Mouse (Mus musculus): ENCODE results near the gene Nbl1.
A peak's percentile ranks its signal among the peaks of the same experiment; 100 is the strongest.

The Nbl1 gene

GRCm38 (mm10) chr4:139058029-139058428, 34.8 kb downstream of the Nbl1 start:
- DNase-seq: peak; percentile 53 to 70

- DNase-seq: peak; percentile 71 to 85
These were observed 35.5 kb downstream of the Nbl1 start for GRCm38 (mm10) chr4:139057291-139057690.

DNA sequence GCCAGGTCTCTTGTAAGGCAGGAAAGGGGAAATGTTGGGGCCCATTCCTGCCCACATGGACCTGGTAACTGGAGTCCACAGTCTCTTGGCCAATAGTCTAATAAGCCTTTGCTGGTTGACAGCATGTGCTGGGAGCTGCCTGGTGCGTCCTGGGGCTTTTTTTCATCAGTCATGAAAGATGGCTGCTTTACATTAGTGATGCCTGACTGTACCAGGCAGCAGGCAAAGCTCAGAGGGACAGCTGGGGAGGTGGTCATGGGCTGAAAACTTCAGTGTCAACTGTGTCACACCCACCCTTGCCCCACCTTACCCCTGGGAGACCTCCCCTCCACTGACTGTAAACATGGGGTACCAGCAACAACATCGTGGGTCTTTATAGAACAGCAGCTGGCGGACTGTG, 37.0 kb downstream of the Nbl1 start:
- DNase-seq: peak; percentile 51 to 57

GRCm38 (mm10) chr4:139055336-139055735, 37.5 kb downstream of the Nbl1 start:
- DNase-seq: peak; percentile 80 to 91

DNA sequence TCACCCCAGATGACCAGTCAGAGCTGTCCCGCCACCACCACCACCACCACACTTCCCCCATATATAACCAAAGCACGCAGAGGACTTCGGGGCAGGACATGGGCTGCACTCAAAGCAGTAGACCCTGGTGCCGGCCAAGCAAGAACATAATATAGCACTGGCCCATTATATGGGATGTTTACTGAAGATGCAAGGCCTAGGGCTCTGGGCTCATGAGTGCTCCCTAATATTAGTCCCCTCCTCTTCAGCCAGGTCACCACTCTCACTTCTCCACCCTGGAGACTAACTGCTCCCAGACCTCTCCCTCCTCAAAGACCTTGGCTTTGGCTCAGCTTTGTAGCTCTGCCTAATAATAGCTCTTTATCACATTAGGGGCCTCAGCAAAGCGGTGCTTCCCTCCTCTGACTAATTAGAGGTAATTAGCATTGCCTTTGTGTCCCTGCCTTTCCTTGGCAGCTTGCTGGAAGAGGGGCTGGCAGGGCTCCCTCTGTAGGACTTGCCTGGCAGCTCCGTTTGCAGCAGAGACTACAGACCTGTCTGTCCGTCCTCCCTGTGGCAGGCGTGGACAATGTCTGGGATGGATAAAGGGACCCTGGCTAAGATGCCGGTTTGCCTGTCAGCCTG, 38.4 kb downstream of the Nbl1 start:
- peak; percentile 83 to 87 for DNase-seq

GRCm38 (mm10) chr4:139053391-139053790, 39.4 kb downstream of the Nbl1 start:
- no peak for DNase-seq

DNA sequence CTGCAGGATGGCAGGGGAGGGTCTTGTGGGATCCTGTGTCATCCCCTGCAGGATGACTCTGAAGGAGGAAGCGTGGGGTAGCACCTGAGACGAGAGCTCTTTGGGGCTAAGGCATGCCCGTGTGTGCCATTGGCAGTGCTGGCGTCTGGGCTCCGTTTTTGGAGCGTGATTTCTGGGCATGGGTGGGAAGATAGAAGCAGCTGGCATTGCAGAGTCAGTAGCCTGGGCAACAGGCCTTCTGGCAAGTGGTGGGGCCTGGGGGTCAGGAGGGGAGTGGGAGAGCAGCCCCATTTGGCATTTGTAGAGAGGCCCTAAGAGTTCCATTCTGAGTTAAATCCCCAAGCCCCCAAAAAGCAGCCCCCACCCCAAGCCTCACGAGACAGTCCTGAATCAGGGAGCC, 40.0 kb downstream of the Nbl1 start:
- DNase-seq: peak; percentile 60 to 66

- DNase-seq: no peak
These were observed 44.3 kb downstream of the Nbl1 start for GRCm38 (mm10) chr4:139048518-139048917.

- DNase-seq: peak; percentile 57 to 62
These were observed 46.4 kb downstream of the Nbl1 start for GRCm38 (mm10) chr4:139046354-139046753.

GRCm38 (mm10) chr4:139044566-139044965, 48.2 kb downstream of the Nbl1 start:
- DNase-seq: no peak

DNA sequence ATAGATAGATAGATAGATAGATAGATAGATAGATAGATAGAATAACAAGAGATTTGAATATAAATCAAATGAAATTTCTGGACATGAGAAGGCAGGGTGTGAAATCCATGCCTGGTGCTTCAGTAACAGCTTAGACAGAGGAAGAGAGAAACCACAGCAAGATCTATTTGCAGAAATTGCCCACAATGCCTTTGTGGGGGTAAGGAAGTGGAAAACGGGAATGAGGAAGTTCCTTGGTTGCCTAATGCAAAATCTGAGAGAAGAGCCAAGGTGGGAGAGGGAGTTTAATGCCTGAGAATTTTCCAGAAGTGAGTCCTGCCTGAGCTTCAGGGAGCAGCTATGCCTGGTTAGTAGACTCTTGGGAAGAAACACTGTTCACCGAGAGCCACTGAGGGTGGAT, 49.2 kb downstream of the Nbl1 start:
- DNase-seq: no peak

DNA sequence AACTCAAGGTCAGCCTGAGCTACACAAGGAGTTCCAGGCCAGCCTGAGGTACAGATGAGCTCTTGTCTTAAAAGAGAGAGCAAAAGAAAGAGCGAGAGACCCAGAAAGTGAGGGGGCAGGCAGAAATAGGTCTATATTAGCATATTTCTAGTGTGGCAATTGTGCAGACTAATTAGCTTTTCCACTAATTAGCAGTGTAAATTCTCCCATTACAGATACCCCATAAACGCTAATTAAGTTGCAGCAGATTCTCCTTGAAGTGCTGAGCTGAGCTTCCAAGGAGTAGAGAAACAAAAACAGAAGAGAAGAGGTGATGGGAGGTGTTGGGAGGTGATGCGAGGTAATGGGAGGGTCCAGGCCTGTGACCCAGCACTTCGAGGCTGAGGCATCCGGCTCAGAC, 50.2 kb downstream of the Nbl1 start:
- no peak for DNase-seq

DNA sequence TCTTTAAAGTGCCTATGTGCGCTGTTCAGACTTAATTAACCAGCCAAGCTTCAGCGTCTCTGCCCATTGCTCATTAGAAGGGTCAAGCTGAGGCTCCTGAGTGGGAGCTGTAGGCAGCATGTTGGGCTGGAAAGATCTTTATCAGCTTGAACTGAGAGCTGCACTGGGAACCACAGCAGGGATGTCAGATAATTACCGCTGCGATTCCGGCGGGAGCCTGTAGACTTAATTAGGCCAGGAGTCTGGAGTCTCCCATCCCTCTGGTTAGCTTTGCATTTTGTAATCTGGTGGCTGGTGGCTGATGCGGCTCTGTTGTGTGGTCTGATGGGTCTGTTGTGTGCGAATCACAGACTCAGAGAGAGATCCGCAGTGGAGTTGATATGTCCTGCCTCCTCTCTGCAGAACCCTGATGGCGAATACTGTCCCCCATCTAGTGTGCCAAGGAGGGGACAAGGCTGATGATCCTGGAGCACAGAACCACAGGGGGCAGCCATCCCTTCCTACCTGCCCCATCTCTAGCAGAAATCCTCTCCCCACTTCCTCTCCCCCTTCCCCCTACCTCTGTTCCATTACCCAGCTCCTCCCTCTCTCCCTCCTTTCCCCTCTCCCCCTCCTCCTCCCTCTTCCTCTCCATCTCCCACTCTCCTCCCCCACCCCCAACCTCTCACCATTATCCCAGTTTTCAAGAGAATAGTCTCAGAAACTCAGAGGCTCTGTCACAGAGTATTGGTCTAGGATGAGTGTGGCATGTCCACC, 52.5 kb downstream of the Nbl1 start:
- DNase-seq: no peak

DNA sequence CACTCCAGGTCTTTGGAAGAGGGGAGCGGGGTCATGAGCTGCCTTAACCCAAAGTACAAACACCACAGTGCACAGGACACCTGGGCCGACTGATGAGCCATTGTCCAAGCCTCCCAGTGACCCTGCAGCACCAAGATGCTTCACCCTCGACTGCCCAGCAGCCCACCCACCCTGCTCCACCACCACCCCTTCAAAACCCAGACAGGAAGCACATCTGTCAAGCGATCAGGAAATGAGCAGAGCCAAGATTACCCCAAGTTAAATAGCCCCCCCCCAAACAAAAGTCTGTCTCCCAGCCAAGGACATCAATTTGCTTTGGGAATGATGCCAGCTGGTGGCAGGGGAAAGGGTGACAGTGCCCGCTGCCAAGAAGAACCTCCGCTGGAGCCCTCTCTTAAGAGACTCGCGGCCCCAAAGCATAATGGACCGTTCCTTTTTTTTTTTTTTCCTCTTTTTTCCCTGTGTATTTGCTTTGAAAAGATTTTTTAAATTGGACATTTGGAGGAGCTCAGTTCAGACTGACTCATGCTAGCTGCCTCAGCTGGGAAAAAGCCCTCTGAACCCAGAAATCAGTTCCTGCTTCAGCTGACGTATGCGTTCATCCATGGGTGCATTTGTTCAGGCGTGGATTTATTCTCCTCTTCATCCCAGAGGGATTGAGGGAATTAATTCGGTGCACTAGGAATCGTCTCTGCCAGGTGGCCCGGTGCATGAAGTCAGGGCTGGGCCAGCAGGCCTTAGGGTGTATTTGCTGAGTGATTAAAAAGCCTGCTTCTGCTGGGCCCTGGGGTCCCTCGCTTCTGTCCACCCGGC, 54.8 kb downstream of the Nbl1 start:
- peak; percentile 72 to 75 for DNase-seq

DNA sequence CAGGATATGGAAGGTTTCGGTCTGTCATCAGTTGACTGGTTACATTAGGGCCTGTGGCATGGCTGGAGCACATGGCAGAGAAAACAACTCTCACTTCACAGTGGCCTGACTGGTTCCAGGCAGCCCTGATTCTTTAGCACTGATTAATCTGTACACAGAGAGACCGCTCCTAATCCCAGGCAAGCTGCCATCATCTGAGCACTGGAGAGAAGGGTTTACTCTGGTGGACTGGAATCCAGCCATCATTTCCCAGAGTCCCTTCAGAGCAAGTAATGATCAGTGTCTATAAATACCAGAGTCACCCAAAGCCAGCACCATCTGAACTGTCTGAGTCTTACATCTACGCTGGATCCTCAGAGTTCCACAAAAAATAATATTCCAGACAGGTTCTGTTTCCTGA, 57.0 kb downstream of the Nbl1 start:
- DNase-seq: peak; percentile 62 to 64

GRCm38 (mm10) chr4:139034942-139035341, 57.9 kb downstream of the Nbl1 start:
- DNase-seq: no peak

DNA sequence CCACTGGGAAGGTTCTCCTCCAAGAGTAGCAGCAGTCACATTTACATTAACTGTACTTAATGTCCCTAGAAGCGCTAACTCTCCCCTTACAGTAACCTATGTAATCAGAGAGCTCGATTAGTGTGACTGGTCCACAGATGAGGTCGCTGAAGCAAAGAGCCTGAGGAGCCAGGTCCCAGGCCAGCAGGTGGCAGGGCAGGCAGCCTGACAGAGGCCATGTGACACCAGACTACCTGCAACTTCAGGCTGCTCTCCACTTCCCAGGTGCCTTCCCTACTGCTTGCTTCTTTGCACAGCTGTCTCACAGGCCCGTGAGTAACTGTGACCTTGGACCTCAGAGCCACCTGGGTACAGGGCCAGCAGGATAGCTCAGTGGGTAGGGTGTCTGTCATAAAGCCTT, 58.3 kb downstream of the Nbl1 start:
- DNase-seq: no peak

GRCm38 (mm10) chr4:139034010-139034367, 58.8 kb downstream of the Nbl1 start:
- DNase-seq: no peak

DNA sequence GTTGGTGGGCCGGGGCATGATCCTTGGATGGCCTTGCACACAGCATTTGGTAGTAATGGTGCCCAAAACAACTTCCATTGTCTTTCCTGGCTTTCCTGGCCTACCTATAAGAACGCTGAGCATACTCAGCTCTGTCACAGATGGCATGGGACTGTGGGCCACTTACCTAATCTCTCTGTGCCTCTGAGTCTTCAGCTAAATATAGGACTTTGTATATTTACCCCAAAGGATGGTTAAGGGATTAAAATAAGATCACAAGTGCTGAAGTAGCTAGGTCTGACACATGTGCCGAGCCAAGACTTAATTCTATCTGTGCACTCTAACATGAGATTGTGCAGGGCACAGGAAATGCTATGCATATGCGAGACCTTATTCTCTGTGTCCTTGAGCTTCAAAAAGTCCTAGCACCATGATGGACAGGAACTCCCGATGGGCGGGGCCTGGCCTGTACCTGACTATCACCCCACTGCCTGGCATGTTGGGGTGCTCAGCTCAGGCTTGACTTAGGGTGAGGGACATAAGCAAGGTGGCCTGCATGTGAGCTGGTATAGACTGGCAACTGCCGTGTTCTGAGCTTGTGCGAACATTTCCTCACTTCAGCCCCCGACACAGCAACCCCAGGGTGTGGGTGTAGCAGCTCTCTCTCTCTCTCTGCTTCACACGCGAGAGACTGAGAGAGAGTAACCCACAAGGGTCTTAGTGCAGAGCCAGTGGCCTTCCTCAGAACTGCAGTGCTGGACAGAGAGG, 59.4 kb downstream of the Nbl1 start:
- no peak for DNase-seq

DNA sequence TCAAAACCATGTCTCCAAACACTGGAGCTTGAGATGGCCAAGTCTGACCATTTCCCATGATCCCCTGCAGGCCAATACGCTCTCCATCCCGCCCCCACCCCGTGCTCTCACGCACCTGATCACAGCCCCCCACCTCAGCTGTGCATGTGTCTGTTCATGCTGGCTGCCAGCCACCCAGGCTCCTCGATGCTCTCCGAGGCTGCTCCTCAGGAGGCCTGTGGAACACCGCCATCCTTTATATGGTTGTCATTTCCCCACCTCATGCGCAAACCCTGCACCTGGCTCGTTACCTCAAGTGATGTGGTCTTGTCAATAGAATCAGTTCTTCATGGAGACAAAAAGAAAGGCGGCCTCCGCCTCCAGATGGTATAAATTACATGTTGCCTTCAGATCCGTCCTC, 60.3 kb downstream of the Nbl1 start:
- DNase-seq: peak; percentile 40 to 59
